Mouse (Mus musculus): Measurements from ENCODE around the gene Uhrf1. TPM values are rescaled to one million over a fixed set of nuclear protein-coding genes. Genes with fewer than 3 reads are reported as not detected.

Gene Uhrf1
- total and polyA plus RNA-seq, 3 experiments, result 161 to 220 (median 184) TPM

DNA sequence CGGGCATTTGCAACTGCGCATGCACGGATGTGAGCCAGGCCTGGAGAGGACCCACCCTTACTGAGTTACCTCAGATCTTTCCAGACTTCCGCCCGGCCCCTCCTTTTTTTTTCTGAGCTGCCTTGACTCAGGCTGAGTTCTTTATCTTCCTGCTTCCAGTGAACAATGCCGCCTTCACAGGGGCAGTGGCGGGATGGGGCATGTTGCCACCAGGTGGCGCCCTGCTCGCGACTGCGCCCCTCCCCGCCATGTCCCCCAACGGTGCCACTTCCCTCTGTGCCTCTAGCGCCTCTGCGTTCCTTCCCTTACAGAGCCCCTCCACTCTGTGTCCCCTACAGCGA is 12.0 kb upstream of the Uhrf1 start:
- H3K4me2 ChIP-seq (ENCODE audit: insufficient read depth, low read depth, poor library complexity, severe bottlenecking), result peak overlapping the region; percentile 81
- in situ Hi-C loops (cut with MboI; ENCODE audit: low pct_ligation_motif_present, low pct_unique_long_range_greater_than_20kb, low sequenced_read_pairs), result no loop called here

GRCm38 (mm10) chr17:56291826-56292475 is 11.2 kb upstream of the Uhrf1 start:
- H3K79me2 ChIP-seq (replicated peaks; ENCODE audit: control insufficient read depth, extremely low read depth, insufficient read depth, poor library complexity, severe bottlenecking), result no peaks in the 10 kb centered on the region
- TF ChIP-seq NRF1 (IDR thresholded peaks at IDR 0.05; ENCODE audit: low read depth, low read length), result no peak
- TF ChIP-seq ETS1 (conservative IDR thresholded peaks at IDR 0.05; ENCODE audit: low read depth, low read length), result no peak
- TF ChIP-seq NELFE (IDR thresholded peaks at IDR 0.05; ENCODE audit: low read depth, low read length), result no peak
- no peak for TF ChIP-seq POLR2AphosphoS2 (IDR thresholded peaks at IDR 0.05; ENCODE audit: low read depth, low read length)
- TF ChIP-seq MAZ (IDR thresholded peaks at IDR 0.05; ENCODE audit: low read depth, low read length), result no peak
- no peak for TF ChIP-seq RCOR1 (conservative IDR thresholded peaks at IDR 0.05; ENCODE audit: low read depth, low read length)
- TF ChIP-seq ZKSCAN1 (IDR thresholded peaks at IDR 0.05; ENCODE audit: borderline replicate concordance, low read depth, low read length), result no peak
- no peak for TF ChIP-seq MYC (IDR thresholded peaks at IDR 0.05; ENCODE audit: low read depth, low read length)
- TF ChIP-seq TCF12 (IDR thresholded peaks at IDR 0.05; ENCODE audit: low read depth, low read length), result no peak
- no peak for TF ChIP-seq UBTF (IDR thresholded peaks at IDR 0.05; ENCODE audit: low read depth, low read length)
- TF ChIP-seq BHLHE40 (IDR thresholded peaks at IDR 0.05; ENCODE audit: low read depth, low read length), result no peak
- no peak for TF ChIP-seq HCFC1 (IDR thresholded peaks at IDR 0.05; ENCODE audit: low read depth, low read length)
- TF ChIP-seq GABPA (IDR thresholded peaks at IDR 0.05; ENCODE audit: insufficient replicate concordance, low read depth, low read length), result no peak
- no peak for TF ChIP-seq POLR2A (IDR thresholded peaks at IDR 0.05; ENCODE audit: low read depth, low read length)
- peaks cover 0 to 5% of the 10 kb centered on the region in 2 experiments for H3K36me3 ChIP-seq (replicated peaks in 1 of 2; ENCODE audit: control insufficient read depth in 1 of 2, insufficient read depth in 1 of 2, low read length in 1 of 2)
- dilution Hi-C loops (cut with MboI; ENCODE audit: extremely low pct_ligation_motif_present, extremely low pct_unique_long_range_greater_than_20kb, low sequenced_read_pairs), result no loop called here
- H3K4me2 ChIP-seq (ENCODE audit: insufficient read depth, low read depth, poor library complexity, severe bottlenecking), result peak overlapping the region; percentile 81; the same call in 1 of the 2 replicates
- peaks cover 24 to 59% of the 10 kb centered on the region in 2 experiments for H3K4me1 ChIP-seq (ENCODE audit: control insufficient read depth in 1 of 2, insufficient read depth in 2 of 2)
- in situ Hi-C loops (cut with MboI; ENCODE audit: low pct_ligation_motif_present, low pct_unique_long_range_greater_than_20kb, low sequenced_read_pairs), result no loop called here
- peak overlapping the region; percentile 77; the same call in 1 of the 2 replicates for H3K9ac ChIP-seq (ENCODE audit: insufficient read depth, low read depth)
- H3K27me3 ChIP-seq (replicated peaks), result no peaks in the 10 kb centered on the region
- H3K4me3 ChIP-seq (replicated peaks in 1 of 3; ENCODE audit: low read depth in 2 of 3, low read length in 2 of 3, poor library complexity in 1 of 3), result no peak overlapping the region
- no peak for DNase-seq (ENCODE audit: extremely low read depth)
- H3K9me3 ChIP-seq (replicated peaks; ENCODE audit: low read length), result no peaks in the 10 kb centered on the region
- H3K27ac ChIP-seq (ENCODE audit: insufficient read depth, low read depth), result no peak overlapping the region

More for the DNA sequence above, 12.0 kb upstream of the Uhrf1 start:
- H3K27ac ChIP-seq (ENCODE audit: insufficient read depth, low read depth), result peak overlapping the region; percentile 87
- H3K4me1 ChIP-seq (ENCODE audit: control insufficient read depth in 1 of 2, insufficient read depth in 2 of 2), result peaks cover 24 to 59% of the 10 kb centered on the region in 2 experiments
- TF ChIP-seq ZKSCAN1 (IDR thresholded peaks at IDR 0.05; ENCODE audit: borderline replicate concordance, low read depth, low read length), result no peak
- no peak for TF ChIP-seq MXI1 (IDR thresholded peaks at IDR 0.05; ENCODE audit: low read depth, low read length)
- TF ChIP-seq KAT2A (IDR thresholded peaks at IDR 0.05; ENCODE audit: insufficient replicate concordance, low read length), result 0 out of 2 replicates have a peak, but pooled peaks have one; percentile 46
- no peak for TF ChIP-seq UBTF (IDR thresholded peaks at IDR 0.05; ENCODE audit: low read depth, low read length)
- peak; percentile 70 for TF ChIP-seq IRF4 (IDR thresholded peaks at IDR 0.05; ENCODE audit: low read depth, low read length)
- no peak for TF ChIP-seq PAX5 (IDR thresholded peaks at IDR 0.05; ENCODE audit: low read length)
- TF ChIP-seq JUN (IDR thresholded peaks at IDR 0.05; ENCODE audit: insufficient read depth, low read depth, low read length), result no peak
- TF ChIP-seq USF2 (conservative IDR thresholded peaks at IDR 0.05; ENCODE audit: low read depth, low read length), result no peak
- TF ChIP-seq RAD21 (IDR thresholded peaks at IDR 0.05; ENCODE audit: low read depth, low read length), result peak; percentile 52
- TF ChIP-seq MAFK (IDR thresholded peaks at IDR 0.05; ENCODE audit: insufficient replicate concordance, low read length), result no peak
- TF ChIP-seq TCF12 (IDR thresholded peaks at IDR 0.05; ENCODE audit: low read depth, low read length), result peak; percentile 71
- TF ChIP-seq GABPA (IDR thresholded peaks at IDR 0.05; ENCODE audit: insufficient replicate concordance, low read depth, low read length), result no peak
- TF ChIP-seq BHLHE40 (IDR thresholded peaks at IDR 0.05; ENCODE audit: low read depth, low read length), result peak; percentile 3; the same call in 1 of the 2 replicates
- no peak for TF ChIP-seq ZMIZ1 (IDR thresholded peaks at IDR 0.05; ENCODE audit: low read depth, low read length)
- TF ChIP-seq MAZ (IDR thresholded peaks at IDR 0.05; ENCODE audit: low read depth, low read length), result peak; percentile 90
- no peak for TF ChIP-seq E2F4 (IDR thresholded peaks at IDR 0.05; ENCODE audit: insufficient replicate concordance, low read depth, low read length)
- peak; percentile 75 for TF ChIP-seq TBP (conservative IDR thresholded peaks at IDR 0.05; ENCODE audit: low read depth, low read length)
- peak; percentile 92 for TF ChIP-seq ELF1 (IDR thresholded peaks at IDR 0.05; ENCODE audit: low read depth, low read length)
- TF ChIP-seq CTCF (conservative IDR thresholded peaks at IDR 0.05 in 1 of 2, IDR thresholded peaks at IDR 0.05 in 1 of 2; ENCODE audit: low read depth in 2 of 2, low read length in 2 of 2), result peak; percentile 33 to 92; a peak in 3 of 4 replicates
- TF ChIP-seq POLR2A (IDR thresholded peaks at IDR 0.05; ENCODE audit: low read depth, low read length), result peak; percentile 53; the same call in 1 of the 2 replicates
- no peak for TF ChIP-seq RCOR1 (conservative IDR thresholded peaks at IDR 0.05; ENCODE audit: low read depth, low read length)
- peak; percentile 59; the same call in 1 of the 2 replicates for TF ChIP-seq MEF2A (IDR thresholded peaks at IDR 0.05; ENCODE audit: borderline replicate concordance, low read depth, low read length)
- 0 out of 2 replicates have a peak, but pooled peaks have one; percentile 34 for TF ChIP-seq ETS1 (conservative IDR thresholded peaks at IDR 0.05; ENCODE audit: low read depth, low read length)
- TF ChIP-seq CHD2 (IDR thresholded peaks at IDR 0.05; ENCODE audit: low read length), result no peak
- no peak for TF ChIP-seq SIN3A (IDR thresholded peaks at IDR 0.05; ENCODE audit: low read length)
- no peak for TF ChIP-seq POLR2AphosphoS2 (IDR thresholded peaks at IDR 0.05; ENCODE audit: low read depth, low read length)
- no peak for TF ChIP-seq JUND (conservative IDR thresholded peaks at IDR 0.05; ENCODE audit: low read depth, low read length)
- TF ChIP-seq EP300 (IDR thresholded peaks at IDR 0.05; ENCODE audit: low read length), result no peak
- TF ChIP-seq NRF1 (IDR thresholded peaks at IDR 0.05; ENCODE audit: low read depth, low read length), result peak; percentile 82
- peak; percentile 83 for TF ChIP-seq SMC3 (IDR thresholded peaks at IDR 0.05; ENCODE audit: low read depth, low read length)
- TF ChIP-seq ZC3H11A (IDR thresholded peaks at IDR 0.05; ENCODE audit: low read depth, low read length), result no peak
- peak; percentile 45; the same call in 1 of the 2 replicates for TF ChIP-seq MYC (IDR thresholded peaks at IDR 0.05; ENCODE audit: low read depth, low read length)
- no peak for TF ChIP-seq MAX (IDR thresholded peaks at IDR 0.05; ENCODE audit: low read length)
- peak; percentile 75 for TF ChIP-seq HCFC1 (IDR thresholded peaks at IDR 0.05; ENCODE audit: low read depth, low read length)
- no peak for TF ChIP-seq CHD1 (IDR thresholded peaks at IDR 0.05; ENCODE audit: low read depth, low read length)
- no peak for TF ChIP-seq USF1 (IDR thresholded peaks at IDR 0.05; ENCODE audit: low read depth, low read length)
- TF ChIP-seq ZNF384 (IDR thresholded peaks at IDR 0.05; ENCODE audit: low read depth, low read length), result peak; percentile 96
- TF ChIP-seq NELFE (IDR thresholded peaks at IDR 0.05; ENCODE audit: low read depth, low read length), result peak; percentile 30
- no peaks in the 10 kb centered on the region for H3K9me3 ChIP-seq (replicated peaks; ENCODE audit: low read length)
- no peaks in the 10 kb centered on the region for H3K27me3 ChIP-seq (replicated peaks)
- H3K36me3 ChIP-seq (replicated peaks in 1 of 2; ENCODE audit: control insufficient read depth in 1 of 2, insufficient read depth in 1 of 2, low read length in 1 of 2), result peaks cover 5 to 13% of the 10 kb centered on the region in 2 experiments
- dilution Hi-C loops (cut with MboI; ENCODE audit: extremely low pct_ligation_motif_present, extremely low pct_unique_long_range_greater_than_20kb, low sequenced_read_pairs), result no loop called here
- DNase-seq (ENCODE audit: extremely low read depth), result peak; percentile 97
- peak overlapping the region in 2 of 3 experiments; percentile 28 to 46 for H3K4me3 ChIP-seq (replicated peaks in 1 of 3; ENCODE audit: low read depth in 2 of 3, low read length in 2 of 3, poor library complexity in 1 of 3)
- H3K9ac ChIP-seq (ENCODE audit: insufficient read depth, low read depth), result peak overlapping the region; percentile 77
- H3K79me2 ChIP-seq (replicated peaks; ENCODE audit: control insufficient read depth, extremely low read depth, insufficient read depth, poor library complexity, severe bottlenecking), result no peaks in the 10 kb centered on the region
